Mouse (Mus musculus): ENCODE measurements around the gene Psmb6.

- no peak for TF ChIP-seq EP300 (IDR thresholded peaks at IDR 0.05; ENCODE audit: low read depth)
- no peak for TF ChIP-seq CTCF (IDR thresholded peaks at IDR 0.05; ENCODE audit: low read depth)
Measured at GRCm38 (mm10) chr11:70504970-70505369, 20.2 kb upstream of the Psmb6 start, which contains the start of gene Tm4sf5.

Measured in liver, embryonic 14.5 days (tissue).